Mouse (Mus musculus): Measurements from ENCODE around the gene Fgfr2.

GRCm38 (mm10) chr7:131778271-131778985 is 1344.7 kb downstream of the Fgfr2 start:
- TF ChIP-seq CTCF (IDR thresholded peaks at IDR 0.05; ENCODE audit: low read depth), result no peak
- TF ChIP-seq EP300 (IDR thresholded peaks at IDR 0.05; ENCODE audit: low read depth), result no peak

Data from liver, postnatal 0 days (tissue).